Mouse (Mus musculus): Measurements from ENCODE around the gene Cstf3.

GRCm38 (mm10) chr2:104703158-104703557 lies 112.8 kb downstream of the Cstf3 start:
- TF ChIP-seq CTCF (IDR thresholded peaks at IDR 0.05; ENCODE audit: extremely low read depth, insufficient read depth, insufficient read length, insufficient replicate concordance) (no peak), POLR2A (IDR thresholded peaks at IDR 0.05; ENCODE audit: low read depth, low read length) (no peak)

Measured in spleen, adult 2 months (tissue).